Mouse (Mus musculus) layer of hippocampus, postnatal 10 days (tissue): ENCODE measurements at regions not wholly inside any gene's neighbourhood (a gene's known extent, or its start where the extent isn't known, plus 50 kb on each side); places are given as distances from the start of the nearest gene placed in this dataset.

ENCODE experiments used
- DNase-seq, 2 experiments: peaks; one replicate each; pipeline ENCODE4 v3.0.0; 2021; ENCODE audit warnings: low spot score in 2 of 2

GRCm38 (mm10) chr13:83023972-83024371 lies 479.9 kb upstream of the Mef2c start:
- DNase-seq = no peak

- DNase-seq = no peak
Observed at GRCm38 (mm10) chr13:83035962-83036361, 467.9 kb upstream of the Mef2c start.

- DNase-seq = no peak
Observed at GRCm38 (mm10) chr13:83041506-83041905, 462.3 kb upstream of the Mef2c start.

- no peak for DNase-seq
Observed at GRCm38 (mm10) chr13:83045516-83045915, 458.3 kb upstream of the Mef2c start.

- DNase-seq = no peak
Observed at GRCm38 (mm10) chr13:83045970-83046369, 457.9 kb upstream of the Mef2c start.

- no peak for DNase-seq
Observed at GRCm38 (mm10) chr13:83046571-83047123, 457.2 kb upstream of the Mef2c start.

GRCm38 (mm10) chr13:83055865-83056264 lies 448.0 kb upstream of the Mef2c start:
- no peak for DNase-seq

- no peak for DNase-seq
Observed at GRCm38 (mm10) chr13:83056415-83056814, 447.4 kb upstream of the Mef2c start.

GRCm38 (mm10) chr13:83064727-83065126 lies 439.1 kb upstream of the Mef2c start:
- DNase-seq = no peak

GRCm38 (mm10) chr13:83065201-83065600 lies 438.6 kb upstream of the Mef2c start:
- no peak for DNase-seq

- no peak for DNase-seq
Observed at GRCm38 (mm10) chr13:83066115-83066753, 437.6 kb upstream of the Mef2c start.

- no peak for DNase-seq
Observed at GRCm38 (mm10) chr13:83067496-83067895, 436.3 kb upstream of the Mef2c start.

GRCm38 (mm10) chr13:83068588-83068987 lies 435.2 kb upstream of the Mef2c start:
- no peak for DNase-seq

GRCm38 (mm10) chr13:83069293-83069692 lies 434.5 kb upstream of the Mef2c start:
- DNase-seq = no peak

GRCm38 (mm10) chr13:83072073-83072472 lies 431.8 kb upstream of the Mef2c start:
- no peak for DNase-seq

GRCm38 (mm10) chr13:83074219-83074965 lies 429.4 kb upstream of the Mef2c start:
- DNase-seq = no peak

- DNase-seq = no peak
Observed at GRCm38 (mm10) chr13:83075320-83075877, 428.4 kb upstream of the Mef2c start.

GRCm38 (mm10) chr13:83076611-83077010 lies 427.2 kb upstream of the Mef2c start:
- DNase-seq = no peak

- DNase-seq = no peak
Observed at GRCm38 (mm10) chr13:83077085-83077484, 426.7 kb upstream of the Mef2c start.

GRCm38 (mm10) chr13:83079291-83079690 lies 424.5 kb upstream of the Mef2c start:
- no peak for DNase-seq

GRCm38 (mm10) chr13:83084948-83085347 lies 418.9 kb upstream of the Mef2c start:
- no peak for DNase-seq

- no peak for DNase-seq
Observed at GRCm38 (mm10) chr13:83099908-83100307, 403.9 kb upstream of the Mef2c start.
